Mouse (Mus musculus): Measurements from ENCODE around the gene Unc13b.

Gene Unc13b

DNA sequence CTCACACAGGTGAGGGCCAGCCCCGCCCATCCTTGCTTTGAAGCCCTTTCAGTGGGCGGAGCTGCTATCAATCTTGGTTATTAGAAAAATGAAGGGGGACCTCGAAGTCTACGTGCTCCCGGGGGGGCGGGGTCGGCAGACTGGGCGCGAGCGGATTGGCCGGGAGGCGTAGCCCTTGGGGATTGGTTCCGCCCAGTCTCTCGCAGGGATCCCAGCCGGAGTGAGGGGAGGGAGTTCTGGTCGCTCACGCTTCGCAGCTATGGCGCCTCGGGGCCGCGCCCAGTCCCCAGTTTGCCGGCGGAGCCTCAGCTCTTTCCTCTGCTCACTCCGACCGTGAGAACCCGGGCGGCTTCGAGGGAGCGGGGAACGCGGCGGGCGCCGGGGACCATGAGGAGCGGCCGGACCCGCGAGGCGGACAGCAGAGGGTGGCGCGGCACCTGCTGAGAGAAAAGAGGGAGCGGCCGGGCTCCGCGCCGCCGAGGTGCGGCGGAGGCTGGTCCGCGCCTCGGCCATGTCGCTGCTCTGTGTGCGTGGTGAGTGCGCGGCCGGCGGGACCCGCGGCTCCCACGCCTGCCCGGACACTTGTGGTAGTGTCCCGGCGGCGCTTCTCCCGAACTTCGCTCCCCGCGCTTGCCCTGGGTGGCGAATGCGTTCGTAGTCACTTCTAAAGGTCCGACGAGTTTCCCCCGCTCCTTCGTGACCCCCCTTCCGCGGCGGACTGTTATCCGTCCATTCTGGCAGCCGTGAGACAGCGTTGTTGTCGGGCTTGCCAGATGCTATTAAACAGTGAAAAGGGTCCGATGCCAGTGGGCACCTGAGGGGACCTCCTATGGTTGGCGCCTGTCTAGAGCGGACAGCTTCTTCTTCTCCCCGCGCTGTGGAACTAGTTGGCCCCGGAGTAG is at the start of gene Unc13b:
Gene Unc13b, plus strand, starts transcription at position 201 of the 902 bp plus-strand sequence.
- peak; percentile 84 to 87 for DNase-seq (ENCODE audit: low spot score in 2 of 2)

DNA sequence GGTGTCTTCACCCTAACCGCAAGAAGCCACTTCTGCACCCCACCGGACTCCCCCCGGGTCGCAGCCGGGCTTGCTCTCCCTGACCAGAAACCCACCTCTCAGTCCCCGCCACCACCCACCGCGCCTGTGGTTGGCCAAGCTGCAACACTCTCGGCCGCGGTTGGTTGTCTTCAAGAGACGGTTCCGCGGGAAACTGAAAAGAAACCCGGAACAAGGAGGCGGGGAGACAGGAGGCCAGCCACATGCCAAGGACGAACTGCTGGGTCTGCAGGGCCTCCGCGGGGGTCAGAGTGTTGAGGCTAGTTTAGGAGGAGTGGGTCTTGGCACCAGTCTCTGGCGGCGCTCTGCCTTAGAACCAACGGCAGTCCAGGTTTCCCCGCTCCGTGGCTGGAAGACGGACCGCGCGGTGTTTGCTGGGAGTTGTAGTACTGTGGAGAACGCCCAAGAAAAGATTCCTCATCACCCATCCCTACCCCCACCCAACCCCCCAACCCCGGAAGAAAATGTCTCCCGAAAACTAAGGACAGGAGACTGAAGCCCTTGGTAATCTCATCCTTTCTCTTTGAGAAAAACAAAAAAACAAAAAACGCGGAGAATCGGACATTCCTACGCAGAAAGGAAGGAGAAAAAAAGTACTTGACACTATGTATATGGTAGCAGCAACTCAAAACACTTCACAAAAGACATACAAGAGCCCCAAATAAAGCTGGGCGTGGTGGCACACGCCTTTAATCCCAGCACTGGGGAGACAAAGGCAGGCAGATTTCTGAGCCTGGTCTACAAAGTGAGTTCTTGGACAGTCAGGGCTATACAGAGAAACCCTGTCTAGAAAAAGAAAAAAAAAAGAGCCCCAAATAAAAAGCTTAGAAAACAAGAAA is 48.4 kb upstream of the Unc13b start, which contains the start of gene Fancg:
Gene Fancg, minus strand, starts transcription at position 346 of the 878 bp plus-strand sequence.
- DNase-seq (ENCODE audit: low spot score in 2 of 2) = peak; percentile 78 to 79

DNA sequence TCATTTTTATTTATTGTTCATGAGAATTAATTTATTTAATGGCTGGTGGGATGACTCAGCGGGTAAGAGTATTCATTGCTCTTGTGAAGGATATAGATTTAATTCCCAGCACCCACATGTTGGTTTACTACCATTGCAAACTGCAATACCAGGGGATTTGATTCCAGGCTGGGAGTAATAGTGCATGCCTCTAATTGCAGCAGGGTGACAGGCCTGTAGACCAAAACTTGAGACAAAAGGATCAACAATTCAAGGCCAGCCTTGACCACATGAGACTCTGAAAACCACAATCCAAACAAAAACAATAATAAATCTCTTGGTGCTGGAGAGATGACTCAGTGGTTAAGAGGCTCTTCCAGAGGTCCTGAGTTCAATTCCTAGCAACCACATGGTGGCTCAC is 46.7 kb upstream of the Unc13b start:
- DNase-seq (ENCODE audit: low spot score in 2 of 2) = no peak

DNA sequence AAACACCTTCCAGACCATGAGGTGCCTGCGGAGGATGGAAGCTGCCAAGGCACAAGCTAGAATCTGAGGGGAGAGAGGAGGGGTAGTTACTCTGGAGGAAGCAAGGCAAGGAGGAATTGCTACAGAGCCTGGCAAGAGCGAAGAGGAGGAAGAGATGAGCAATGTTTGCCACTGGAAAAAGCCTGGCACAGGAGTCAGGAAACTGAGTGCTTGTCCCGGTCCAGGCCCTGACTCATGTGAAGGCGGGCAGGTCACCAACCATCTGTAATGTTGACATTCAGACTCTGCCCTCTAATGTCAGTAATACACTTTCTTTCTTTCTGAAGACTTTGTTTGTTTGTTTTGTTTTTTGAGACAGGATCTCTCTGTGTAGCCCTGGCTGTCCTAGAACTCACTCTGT is 40.6 kb upstream of the Unc13b start:
- no peak for DNase-seq (ENCODE audit: low spot score in 2 of 2)

DNA sequence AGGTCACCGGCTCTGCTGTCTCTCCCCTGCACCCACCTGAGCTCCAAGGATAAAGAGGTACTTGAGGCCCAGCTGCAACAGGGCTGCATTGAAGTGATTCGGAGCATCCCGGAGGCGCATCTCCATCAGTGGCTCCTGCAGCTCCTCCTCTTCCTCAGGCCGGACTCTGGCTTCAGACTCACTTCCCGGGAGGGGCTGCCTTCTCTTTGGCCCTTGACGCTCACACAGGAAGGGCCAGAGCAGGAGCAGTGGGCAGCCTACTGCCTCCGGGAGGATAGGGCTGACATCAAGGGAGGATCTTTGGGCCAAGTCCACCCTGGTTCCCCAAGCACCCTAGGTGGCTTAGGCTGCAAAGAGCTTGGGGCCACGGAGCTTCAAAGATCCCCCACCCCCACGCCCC is 39.6 kb upstream of the Unc13b start:
- DNase-seq (ENCODE audit: low spot score in 2 of 2) = no peak

DNA sequence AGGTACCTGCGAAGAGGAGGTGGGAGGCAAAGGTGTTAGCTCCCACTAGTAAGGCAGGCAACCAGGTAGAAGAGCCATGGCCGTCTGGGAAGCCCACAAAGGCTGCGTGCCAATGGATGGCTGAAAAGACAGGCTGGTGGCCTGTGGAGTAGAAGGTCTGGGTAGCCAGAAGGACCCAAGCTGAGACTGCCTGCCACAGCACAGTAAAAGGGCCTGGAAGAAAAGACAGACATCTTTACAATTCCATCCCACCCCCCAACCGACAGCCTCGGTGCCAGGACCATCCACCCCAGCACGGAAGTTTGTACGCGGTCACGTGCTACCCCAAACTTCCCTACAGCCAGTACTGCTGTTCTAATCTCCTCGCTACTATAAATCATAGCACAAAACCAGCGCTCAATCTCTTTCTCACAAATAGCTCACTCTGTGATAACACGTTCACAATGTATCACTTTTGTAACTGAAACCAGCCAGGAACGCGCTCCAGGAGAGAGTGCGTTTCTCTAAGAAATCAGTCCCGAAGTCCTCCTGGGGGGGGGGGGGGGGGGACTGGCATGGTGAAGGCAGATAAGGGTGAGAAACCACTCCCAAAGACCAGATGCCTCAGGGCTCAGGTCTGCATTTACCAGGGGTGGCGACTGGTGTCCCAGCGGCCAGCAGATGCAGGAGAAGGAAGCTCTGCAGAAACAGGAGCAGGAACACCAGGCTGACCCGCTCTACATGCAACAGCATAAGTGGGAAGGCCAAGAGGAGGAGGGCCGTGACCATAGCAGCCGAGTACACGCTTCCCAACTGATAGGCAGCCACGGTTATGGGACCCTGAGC is 38.9 kb upstream of the Unc13b start:
- no peak for DNase-seq (ENCODE audit: low spot score in 2 of 2)

DNA sequence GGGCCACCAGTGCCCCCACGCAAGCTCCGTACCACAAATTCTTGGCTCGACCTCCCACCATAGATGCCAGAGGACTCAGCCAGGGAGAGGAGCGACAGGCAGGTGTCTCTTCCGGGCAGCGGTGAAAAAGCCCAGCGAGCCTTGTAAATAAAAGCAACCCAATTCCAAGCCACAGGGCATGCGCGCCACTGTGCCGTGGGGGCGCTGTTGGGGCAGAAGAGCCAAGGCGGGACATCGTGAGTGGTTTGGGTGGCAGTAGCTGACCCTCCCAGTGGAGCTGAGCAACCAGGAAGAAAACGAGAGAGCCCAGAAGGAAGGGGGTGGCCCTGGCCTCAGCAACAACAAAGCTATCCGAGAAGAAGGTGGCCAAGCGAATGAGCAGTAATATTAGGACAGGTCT is 37.9 kb upstream of the Unc13b start:
- no peak for DNase-seq (ENCODE audit: low spot score in 2 of 2)

DNA sequence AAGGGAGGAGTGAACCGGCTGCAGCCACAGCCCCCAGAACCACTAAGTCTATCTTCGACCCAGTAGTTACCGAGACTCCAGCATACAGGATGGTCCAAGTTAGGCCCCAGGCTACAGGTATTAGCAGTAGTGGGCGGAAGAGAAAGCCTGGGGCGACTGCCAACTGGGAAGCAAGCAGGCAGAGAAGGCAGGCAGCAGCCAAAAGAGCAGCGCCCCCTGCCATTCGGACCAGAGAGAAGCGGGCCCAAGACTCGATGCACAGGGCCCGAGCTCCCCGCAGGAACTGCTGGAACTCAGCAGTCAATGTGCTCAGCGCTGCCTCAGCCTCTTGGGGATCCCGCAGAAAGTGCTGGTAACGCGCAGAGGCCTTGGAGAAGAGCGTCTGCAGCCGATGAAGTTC is 37.4 kb upstream of the Unc13b start:
- DNase-seq (ENCODE audit: low spot score in 2 of 2) = no peak

DNA sequence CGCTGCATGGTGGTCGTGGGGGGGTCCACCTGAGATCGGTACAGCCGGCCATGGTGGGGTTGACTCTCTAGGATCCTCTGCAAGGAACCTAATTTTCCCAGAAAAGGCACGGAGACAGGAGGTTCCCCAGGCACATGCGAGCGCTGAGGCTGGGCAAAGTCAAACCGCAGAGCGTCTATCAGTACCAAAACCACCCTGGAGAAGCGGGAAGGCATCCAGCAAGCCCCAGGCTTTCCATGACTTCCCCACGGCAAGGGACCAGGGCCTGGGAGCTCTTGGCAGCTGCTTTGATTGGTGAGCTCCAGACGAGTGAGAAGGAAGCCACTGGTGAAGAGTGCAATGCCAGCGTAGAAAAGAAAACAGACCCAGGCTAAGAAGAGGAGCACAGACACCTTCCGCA is 34.1 kb upstream of the Unc13b start:
- DNase-seq (ENCODE audit: low spot score in 2 of 2) = no peak

DNA sequence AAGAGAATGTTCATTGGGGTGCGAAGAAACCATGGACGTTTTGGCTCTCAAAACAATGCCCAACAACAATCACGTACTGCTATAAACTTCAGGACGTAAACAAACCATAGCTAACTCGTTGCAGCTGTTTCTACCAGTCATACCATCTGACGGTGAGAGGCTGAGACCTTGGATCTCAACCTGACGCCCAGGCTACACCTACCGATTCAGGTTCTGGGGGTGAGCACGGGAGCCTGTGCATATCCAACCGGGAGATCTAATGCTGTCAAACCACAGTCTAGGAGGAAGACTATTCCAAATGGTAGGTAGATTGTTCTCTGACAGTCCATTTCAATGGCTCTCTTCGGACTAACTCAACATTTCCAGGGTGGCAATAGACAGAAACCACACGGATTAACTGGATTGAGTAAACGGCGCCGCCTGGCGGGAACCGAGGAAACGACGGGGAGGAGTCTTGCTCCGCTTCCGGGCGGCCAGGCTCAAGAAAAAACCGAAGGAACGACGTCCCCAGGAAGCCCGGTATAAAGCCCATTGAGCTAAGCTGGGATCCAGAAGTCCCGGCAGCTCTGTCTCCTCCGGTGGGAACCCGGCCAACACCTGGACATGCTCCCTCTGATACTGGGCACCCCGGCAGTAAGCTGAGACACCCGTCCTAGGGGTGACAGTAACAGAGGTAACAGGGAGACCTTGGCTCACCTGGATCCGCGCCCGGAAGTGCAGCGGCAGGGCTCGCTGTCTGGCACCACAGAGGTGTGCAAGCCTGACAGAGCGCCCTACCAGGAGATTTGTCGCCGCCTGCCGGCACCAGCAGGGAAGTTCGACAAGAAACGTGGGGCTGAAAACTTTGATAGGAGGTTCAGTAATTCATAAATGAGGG is 33.4 kb upstream of the Unc13b start, which contains the start of gene Pigo:
Gene Pigo, minus strand, starts transcription at position 736 of the 877 bp plus-strand sequence.
- peak; percentile 88 to 90 for DNase-seq (ENCODE audit: low spot score in 2 of 2)

DNA sequence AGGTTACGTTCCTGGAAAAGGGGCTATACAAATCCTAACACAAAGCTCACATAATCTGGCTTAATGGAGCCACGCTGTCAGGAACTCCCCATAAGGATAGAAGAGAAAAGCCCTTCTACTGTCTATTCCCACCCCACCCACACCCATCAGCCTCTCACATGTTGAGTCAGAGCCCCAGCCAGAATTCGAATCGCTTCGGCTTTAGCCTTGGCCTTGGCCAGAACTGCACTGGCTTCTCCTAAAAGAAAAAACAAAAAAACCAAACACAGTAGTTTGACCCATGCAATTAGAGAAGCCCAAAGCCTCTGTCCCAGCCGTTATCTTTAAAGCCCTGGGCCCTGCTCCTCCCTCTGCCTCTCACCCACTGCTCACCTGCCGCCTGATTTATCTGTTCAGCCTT is 29.6 kb upstream of the Unc13b start:
- DNase-seq (ENCODE audit: low spot score in 2 of 2) = no peak

DNA sequence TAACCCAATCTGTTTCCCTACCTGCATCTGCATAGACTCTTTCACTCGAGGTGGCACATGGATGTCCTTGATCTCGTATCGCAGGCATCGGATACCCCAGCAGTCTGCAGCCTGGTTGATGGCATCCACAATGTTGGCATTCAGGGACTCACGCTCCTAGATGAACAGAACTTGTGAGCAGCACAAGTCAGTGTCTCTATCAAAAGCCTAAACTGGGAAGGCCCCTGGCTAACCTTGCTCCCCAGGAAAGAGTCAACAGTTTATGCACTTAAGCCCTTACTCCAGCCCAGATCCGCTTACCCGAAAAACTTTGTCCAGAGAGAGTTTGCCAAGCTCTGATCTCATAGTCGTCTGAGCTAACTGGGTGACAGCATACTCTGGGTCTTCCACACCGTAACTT is 29.0 kb upstream of the Unc13b start:
- DNase-seq (ENCODE audit: low spot score in 2 of 2) = no peak

DNA sequence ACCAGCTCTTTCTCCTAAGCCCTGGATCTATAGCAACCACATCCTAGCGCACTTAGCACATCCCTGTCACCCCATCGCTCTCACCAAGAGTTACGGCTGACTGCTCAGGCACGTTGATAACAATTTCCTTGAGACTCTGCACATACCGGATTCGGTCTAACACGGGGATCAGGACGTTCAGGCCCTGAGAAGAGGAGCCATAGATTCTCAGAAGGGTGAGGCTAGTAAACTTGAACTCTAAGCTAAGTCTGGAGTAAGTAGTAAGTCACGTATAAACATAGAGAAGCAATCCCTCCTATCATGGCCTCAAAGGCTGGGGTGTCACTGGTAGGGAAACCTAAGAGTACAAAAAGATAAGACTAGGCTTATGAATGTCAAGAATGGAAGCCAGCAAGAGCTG is 28.4 kb upstream of the Unc13b start:
- no peak for DNase-seq (ENCODE audit: low spot score in 2 of 2)

DNA sequence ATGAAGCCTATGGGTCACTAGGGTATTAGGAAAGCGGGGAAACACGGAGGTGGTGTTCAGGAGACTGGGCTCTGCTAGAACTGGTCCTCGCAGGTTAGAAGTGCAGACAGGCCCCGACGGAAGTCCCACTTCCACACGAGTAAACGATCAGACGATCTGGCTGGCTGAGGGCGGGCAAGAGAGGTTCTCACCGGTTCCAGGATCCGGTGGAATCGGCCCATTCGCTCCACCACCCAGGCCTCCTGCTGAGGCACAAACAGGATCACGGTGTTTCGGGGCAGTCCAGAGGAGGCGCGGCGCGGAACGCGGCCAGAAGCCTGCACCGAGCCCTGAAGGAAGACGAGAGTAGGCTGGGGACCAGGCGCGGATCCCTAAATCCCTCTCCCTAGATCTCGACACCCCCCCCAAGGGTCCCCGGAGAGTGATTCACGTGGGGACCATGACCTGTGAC is 27.9 kb upstream of the Unc13b start:
- DNase-seq (ENCODE audit: low spot score in 2 of 2) = no peak

DNA sequence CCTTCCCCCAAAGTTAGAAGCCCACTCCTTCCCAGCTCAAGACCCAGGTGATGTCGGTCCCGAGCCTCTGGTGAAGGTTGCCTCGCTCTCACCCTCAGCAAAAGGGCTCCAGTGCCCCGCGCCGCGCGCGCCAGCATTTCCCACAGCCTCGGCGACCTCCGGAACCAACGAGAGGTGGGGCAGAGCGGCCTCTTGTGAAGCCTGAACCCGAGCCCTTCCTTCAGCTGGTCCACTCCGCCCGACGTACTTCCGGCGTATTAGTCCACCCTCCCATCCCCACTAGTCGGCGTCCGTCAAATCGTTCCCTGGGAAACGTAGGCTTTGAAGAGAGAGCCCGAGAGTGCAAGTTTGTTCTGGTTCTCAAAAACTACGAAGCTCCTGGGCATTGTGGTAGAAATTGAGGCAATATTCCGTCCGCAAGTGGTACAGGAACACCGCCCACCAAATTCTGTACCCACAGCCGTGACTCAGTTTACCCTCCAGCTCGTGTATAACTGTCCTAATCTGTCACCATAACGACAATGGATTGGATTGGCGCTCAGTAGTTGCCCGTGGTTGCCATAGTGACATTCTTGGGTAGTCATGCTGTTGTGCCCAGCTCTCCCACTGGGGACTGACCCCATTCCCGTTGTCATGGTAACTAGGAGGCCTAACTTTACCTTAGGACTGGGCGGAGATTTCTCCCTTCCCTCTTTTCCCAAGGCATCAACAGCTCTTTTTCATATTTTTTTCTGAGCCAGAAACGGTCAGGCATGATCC is 27.3 kb upstream of the Unc13b start, which contains the start of gene Stoml2:
Gene Stoml2, minus strand, starts transcription at position 474 of the 759 bp plus-strand sequence.
- DNase-seq (ENCODE audit: low spot score in 2 of 2) = peak; percentile 90 to 94

DNA sequence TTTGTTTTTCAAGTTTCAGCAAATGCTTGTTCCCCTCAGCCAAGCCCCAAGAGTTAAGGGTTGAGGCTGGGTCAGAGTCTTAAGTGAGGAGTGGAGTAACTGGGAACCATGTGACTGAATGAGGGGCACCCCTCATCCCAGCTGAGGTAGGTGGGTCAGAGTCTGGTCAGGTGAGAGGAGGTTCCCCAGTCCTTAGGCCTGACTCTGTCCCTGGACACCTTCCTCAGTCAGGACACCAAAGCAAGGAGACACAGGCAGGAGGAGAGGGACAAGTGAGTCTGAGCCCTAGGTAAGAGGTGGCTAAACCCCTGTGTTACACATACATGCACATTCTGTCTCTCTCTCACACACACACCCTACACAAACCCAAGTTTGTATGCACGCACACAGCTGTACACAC is 26.3 kb upstream of the Unc13b start:
- DNase-seq (ENCODE audit: low spot score in 2 of 2) = no peak

DNA sequence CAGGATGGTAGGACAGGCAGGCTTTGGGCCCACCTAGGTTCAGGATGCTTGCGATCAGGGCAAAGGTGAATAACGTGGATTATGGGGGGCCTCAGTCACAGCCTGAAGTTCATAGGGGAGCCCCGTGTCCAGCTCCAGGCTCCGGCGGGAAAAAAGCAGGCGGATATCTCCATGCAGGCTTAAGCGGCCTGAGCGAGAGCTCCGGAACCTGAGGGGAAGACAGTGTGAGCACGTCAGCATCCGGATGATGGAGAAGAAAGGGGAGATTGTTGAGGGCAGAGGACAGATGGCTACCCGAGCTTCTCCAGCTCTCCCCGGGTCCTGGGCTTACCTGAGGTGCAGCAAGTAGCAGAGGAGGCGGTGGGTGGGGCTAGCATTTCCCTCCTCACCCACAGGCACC is 25.3 kb upstream of the Unc13b start:
- DNase-seq (ENCODE audit: low spot score in 2 of 2) = no peak

DNA sequence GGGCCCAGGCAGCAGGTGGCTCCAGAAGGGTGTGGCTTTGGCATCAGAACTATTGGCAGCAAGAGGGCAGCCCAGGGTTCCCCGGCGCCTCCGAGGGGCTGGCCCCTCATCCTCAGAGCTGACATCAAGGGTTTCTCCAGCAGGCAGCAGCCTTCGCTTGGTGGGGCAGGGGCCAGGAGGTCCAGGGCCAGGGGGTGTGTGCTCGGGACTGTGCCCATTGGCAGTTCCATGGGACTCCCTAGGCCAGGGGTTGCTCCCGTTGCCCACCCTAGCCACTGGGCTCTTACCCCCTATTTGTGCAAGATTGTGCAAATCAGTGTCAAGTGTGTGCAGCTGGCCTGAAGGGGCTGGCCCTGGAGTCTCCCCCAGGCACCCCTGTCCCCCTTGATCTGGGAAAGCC is 22.9 kb upstream of the Unc13b start:
- no peak for DNase-seq (ENCODE audit: low spot score in 2 of 2)

DNA sequence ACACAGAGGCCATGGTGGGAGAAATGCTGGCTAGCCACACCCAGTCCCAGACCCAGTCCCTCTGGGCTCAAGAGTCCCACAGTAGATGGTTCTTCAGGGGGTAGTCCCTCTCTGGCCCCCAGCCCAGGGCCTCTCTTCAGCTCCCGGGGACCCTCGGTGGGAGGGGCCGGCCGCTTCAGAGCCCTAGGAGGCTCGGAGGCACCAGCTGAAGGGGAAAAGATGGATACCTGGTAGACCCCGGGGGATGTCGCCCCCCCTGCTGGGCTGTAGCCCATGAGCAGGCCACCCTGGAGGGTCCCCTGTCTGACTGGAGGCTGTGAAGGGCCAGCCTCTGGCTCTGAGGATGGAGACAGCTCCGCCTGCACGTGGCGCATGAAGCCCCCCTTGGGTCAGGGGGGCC is 22.4 kb upstream of the Unc13b start:
- DNase-seq (ENCODE audit: low spot score in 2 of 2) = no peak
